Mouse (Mus musculus): ENCODE results near the gene Fosl1.

- TF ChIP-seq CTCF (IDR thresholded peaks at IDR 0.05; ENCODE audit: control insufficient read depth, insufficient read depth, low read length): no peak
- no peak for TF ChIP-seq POLR2A (IDR thresholded peaks at IDR 0.05; ENCODE audit: borderline replicate concordance, control insufficient read depth, low read depth, low read length)
Measured at GRCm38 (mm10) chr19:5474281-5475068, 27.1 kb downstream of the Fosl1 start.

Data from bone marrow, adult 2 months (tissue).